Mouse (Mus musculus) limb, embryonic 14.5 days (tissue): Measurements from ENCODE around the gene Plbd1. TPM values are rescaled to one million over a fixed set of nuclear protein-coding genes. Genes with fewer than 3 reads are reported as not detected.

Experiments
- ATAC-seq: fragments of 200-750 bp; cut with Nextera tagmentation; 2 replicates; pipeline ENCODE4 v1.8.0; 2017; ENCODE audit warnings: low read depth, moderate number of reproducible peaks, moderate TSS enrichment; ENCODE audit not compliant: low FRiP score
- DNase-seq: peaks from one replicate; pipeline ENCODE4 v3.0.0-alpha.2; 2015; ENCODE audit warnings: low spot score
- H3K27ac ChIP-seq: fragments of 300-500 bp; sonication (generic); replicated peaks from 2 replicates; pipeline ENCODE4 v1.5.1; 2014; ENCODE audit warnings: low read depth, mild to moderate bottlenecking, low read length, moderate library complexity, mixed read lengths
- H3K27me3 ChIP-seq: fragments of 300-500 bp; sonication (generic); 2 replicates; pipeline ENCODE4 v1.6.1; 2014; ENCODE audit warnings: low read length, mixed read lengths; ENCODE audit not compliant: control insufficient read depth, insufficient read depth
- H3K36me3 ChIP-seq: fragments of 300-500 bp; sonication (generic); 2 replicates; pipeline ENCODE4 v1.6.1; 2014; ENCODE audit warnings: mild to moderate bottlenecking, low read length, moderate library complexity, mixed read lengths; ENCODE audit not compliant: control insufficient read depth, insufficient read depth
- H3K4me1 ChIP-seq: fragments of 300-500 bp; sonication (generic); 2 replicates; pipeline ENCODE4 v1.6.1; 2014; ENCODE audit warnings: antibody characterized with exemption, low read length, mixed read lengths; ENCODE audit not compliant: control insufficient read depth, insufficient read depth
- H3K4me2 ChIP-seq: fragments of 300-500 bp; sonication (generic); replicated peaks from 2 replicates; pipeline ENCODE4 v1.6.1; 2014; ENCODE audit warnings: low read depth, mild to moderate bottlenecking, low read length, moderate library complexity; ENCODE audit not compliant: severe bottlenecking
- H3K4me3 ChIP-seq: fragments of 300-500 bp; sonication (generic); replicated peaks from 2 replicates; pipeline ENCODE4 v1.5.1; 2014; ENCODE audit warnings: low read length
- H3K9ac ChIP-seq: fragments of 300-500 bp; sonication (generic); 2 replicates; pipeline ENCODE4 v1.6.1; 2014; ENCODE audit warnings: mild to moderate bottlenecking, low read depth, low read length, moderate library complexity; ENCODE audit not compliant: severe bottlenecking
- H3K9me3 ChIP-seq: fragments of 300-500 bp; sonication (generic); 2 replicates; pipeline ENCODE4 v1.6.1; 2016; ENCODE audit warnings: low read length; ENCODE audit not compliant: control insufficient read depth
- POLR2A ChIP-seq: fragments of 200-500 bp; IDR thresholded peaks from 2 replicates; pipeline ENCODE4 v1.8.0; 2012; ENCODE audit warnings: inconsistent platforms, mild to moderate bottlenecking, moderate library complexity, borderline replicate concordance; ENCODE audit not compliant: insufficient read depth, insufficient read length; ENCODE audit errors: extremely low read depth
- WGBS: fragments of 180-500 bp; shearing (Covaris S2); extraction: QIAGEN DNeasy Blood & Tissue Kit; methylation state at CpG from one replicate; pipeline ENCODE4 v1.1.7; 2014; 5-methylcytosine and 5-hydroxymethylcytosine counted together
- polyA plus RNA-seq, 2 experiments: library from polyadenylated mRNA; depleted of rRNA in 1 of 2; stranded (reverse) in 1 of 2; unstranded in 1 of 2; fragments of >200 nt; fragmentation: Nextera tagmentation in 1 of 2; extraction: Ambion mirVana in 1 of 2; gene quantifications; 2 replicates each; pipeline versions ENCODE4 v1.2.1 to v1.2.3; 2012 to 2014

The Plbd1 gene
- polyA plus RNA-seq, 2 experiments = 5.6 to 19.8 TPM

DNA sequence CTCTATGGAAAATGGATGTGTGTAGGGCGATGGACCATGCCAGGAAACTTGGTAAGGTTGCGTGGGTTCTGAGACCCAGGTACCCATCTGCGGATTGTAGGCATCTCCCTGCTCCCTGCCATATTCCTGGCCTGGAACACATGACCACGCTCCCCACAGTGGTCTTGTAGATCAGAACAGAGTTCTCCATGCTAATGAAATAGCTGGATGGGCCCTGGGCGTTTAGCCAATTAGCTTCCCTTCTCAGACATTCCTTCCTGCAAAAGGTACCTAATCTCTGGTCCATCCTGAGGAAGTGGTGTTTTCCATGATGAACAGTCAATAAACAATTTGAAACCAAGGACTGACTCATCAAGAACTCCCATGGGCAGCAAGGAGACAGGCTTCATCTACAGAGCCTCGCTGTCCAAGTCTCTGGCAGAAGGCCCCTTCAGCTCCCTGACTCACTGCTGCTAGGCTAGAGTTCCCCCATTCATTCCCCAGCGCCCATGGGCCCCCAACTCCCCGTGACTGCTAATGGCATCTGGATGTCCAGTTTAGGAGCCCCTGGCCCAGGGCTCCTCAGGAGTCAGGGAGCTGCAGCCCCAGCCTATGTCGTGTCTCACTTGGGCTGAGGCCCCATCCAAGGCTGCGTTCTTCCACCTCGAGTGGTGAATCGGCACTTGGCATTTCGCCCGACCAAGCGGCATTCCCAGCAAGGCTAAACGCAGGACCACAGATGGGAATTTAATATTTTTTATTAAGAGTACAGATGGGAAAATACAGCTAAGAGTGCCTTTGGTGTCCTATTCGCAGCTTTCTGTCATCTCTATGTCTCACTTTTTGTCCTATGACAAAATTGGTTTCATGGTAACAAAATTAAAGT lies 50.1 kb downstream of the Plbd1 start:
- ATAC-seq (no peak), DNase-seq (no peak)
- H3K9ac ChIP-seq = no peak overlapping the region
- H3K36me3 ChIP-seq = peaks cover 41% of the 10 kb centered on the region
- no peak overlapping the region for H3K4me2 ChIP-seq
- H3K4me1 ChIP-seq = no peaks in the 10 kb centered on the region
- no peak overlapping the region for H3K4me3 ChIP-seq
- 93% methylated on average over 17 of the region's 17 CpGs for WGBS
- no peak overlapping the region for H3K27ac ChIP-seq
- no peak for TF ChIP-seq POLR2A
- H3K27me3 ChIP-seq = no peaks in the 10 kb centered on the region
- peaks cover 8% of the 10 kb centered on the region; the same call in 1 of the 2 replicates for H3K9me3 ChIP-seq

DNA sequence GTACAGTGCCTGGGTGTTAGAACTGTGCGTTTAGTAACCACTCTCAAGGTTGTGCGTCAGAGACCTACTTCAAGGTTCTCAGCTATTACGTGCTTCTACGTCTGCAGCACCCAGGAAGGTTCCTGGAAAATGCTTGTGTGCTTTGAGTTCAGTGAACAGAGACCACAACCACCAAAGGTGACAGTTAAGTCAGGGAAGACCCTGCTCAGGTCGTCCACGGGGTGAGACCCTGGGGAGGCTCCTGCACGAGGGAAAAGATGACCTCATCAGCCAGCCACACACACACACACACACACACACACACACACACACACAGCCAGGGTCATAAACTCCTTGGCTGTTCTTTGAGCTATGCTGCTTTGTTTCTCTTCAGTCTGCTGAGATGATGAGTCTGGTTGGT lies 59.1 kb downstream of the Plbd1 start:
- 80% methylated on average over 7 of the region's 7 CpGs for WGBS

GRCm38 (mm10) chr6:136594541-136594940 lies 67.2 kb downstream of the Plbd1 start:
- no peaks in the 10 kb centered on the region for H3K9me3 ChIP-seq
- no peak for TF ChIP-seq POLR2A
- no peaks in the 10 kb centered on the region for H3K27me3 ChIP-seq
- no peak for ATAC-seq
- H3K4me2 ChIP-seq = no peak overlapping the region
- DNase-seq = no peak
- H3K9ac ChIP-seq = no peak overlapping the region
- H3K27ac ChIP-seq = no peak overlapping the region
- 92% methylated on average over 4 of the region's 4 CpGs for WGBS
- H3K4me1 ChIP-seq = no peaks in the 10 kb centered on the region
- peaks cover 83% of the 10 kb centered on the region for H3K36me3 ChIP-seq
- H3K4me3 ChIP-seq = no peak overlapping the region

More for the DNA sequence above, 59.1 kb downstream of the Plbd1 start:
- no peaks in the 10 kb centered on the region for H3K9me3 ChIP-seq
- no peak for TF ChIP-seq POLR2A
- H3K27me3 ChIP-seq = no peaks in the 10 kb centered on the region
- ATAC-seq (no peak), DNase-seq (no peak)
- H3K9ac ChIP-seq = no peak overlapping the region
- H3K36me3 ChIP-seq = peaks cover 91% of the 10 kb centered on the region
- H3K27ac ChIP-seq = no peak overlapping the region
- no peak overlapping the region for H3K4me3 ChIP-seq
- no peak overlapping the region for H3K4me2 ChIP-seq
- H3K4me1 ChIP-seq = no peaks in the 10 kb centered on the region

GRCm38 (mm10) chr6:136590739-136591138 lies 71.0 kb downstream of the Plbd1 start:
- Histone ChIP-seq H3K9ac (no peak overlapping the region), H3K9me3 (no peaks in the 10 kb centered on the region), H3K27ac (no peak overlapping the region), H3K36me3 (peaks cover 78% of the 10 kb centered on the region), H3K4me2 (no peak overlapping the region), H3K4me1 (no peaks in the 10 kb centered on the region), H3K27me3 (no peaks in the 10 kb centered on the region), H3K4me3 (no peak overlapping the region)
- no peak for ATAC-seq
- no peak for TF ChIP-seq POLR2A
- DNase-seq = no peak
- 89% methylated on average over 4 of the region's 4 CpGs for WGBS

GRCm38 (mm10) chr6:136566002-136566401 lies 95.7 kb downstream of the Plbd1 start:
- Histone ChIP-seq H3K9me3 (peaks cover 16% of the 10 kb centered on the region), H3K4me3 (no peak overlapping the region), H3K27me3 (no peaks in the 10 kb centered on the region), H3K4me1 (no peaks in the 10 kb centered on the region), H3K27ac (no peak overlapping the region), H3K36me3 (peaks cover 81% of the 10 kb centered on the region), H3K4me2 (no peak overlapping the region), H3K9ac (no peak overlapping the region)
- no peak for DNase-seq
- 83% methylated on average over 5 of the region's 5 CpGs for WGBS
- no peak for TF ChIP-seq POLR2A
- ATAC-seq = no peak

Other genes starting within 250 kb of the Plbd1 start
- 0.08 TPM in 1 of 2 replicates, not detected in the other for gene E330021D16Rik, start 246.4 kb downstream of the Plbd1 start, polyA plus RNA-seq (2012; rRNA removed)
- gene E330021D16Rik, start 246.4 kb downstream of the Plbd1 start, polyA plus RNA-seq (2014; fragmentation: Nextera tagmentation; extraction: Ambion mirVana) = not detected in 2 replicates
- gene Atf7ip, start 155.8 kb downstream of the Plbd1 start, polyA plus RNA-seq (2012; rRNA removed) = 35.7 and 46.3 TPM in 2 replicates
- 38.4 and 41.8 TPM in 2 replicates for gene Atf7ip, start 155.8 kb downstream of the Plbd1 start, polyA plus RNA-seq (2014; fragmentation: Nextera tagmentation; extraction: Ambion mirVana)
- 0.05 and 0.10 TPM in 2 replicates for gene Gucy2c, start 119.8 kb upstream of the Plbd1 start, polyA plus RNA-seq (2012; rRNA removed)
- gene Gucy2c, start 119.8 kb upstream of the Plbd1 start, polyA plus RNA-seq (2014; fragmentation: Nextera tagmentation; extraction: Ambion mirVana) = 0.06 and 0.08 TPM in 2 replicates
- 1.2 and 1.6 TPM in 2 replicates for gene Hist4h4, start 142.5 kb upstream of the Plbd1 start, polyA plus RNA-seq (2012; rRNA removed)
- 1.1 TPM in 2 replicates for gene Hist4h4, start 142.5 kb upstream of the Plbd1 start, polyA plus RNA-seq (2014; fragmentation: Nextera tagmentation; extraction: Ambion mirVana)
- 82.9 and 88.8 TPM in 2 replicates for gene H2afj, start 146.3 kb upstream of the Plbd1 start, polyA plus RNA-seq (2012; rRNA removed)
- gene H2afj, start 146.3 kb upstream of the Plbd1 start, polyA plus RNA-seq (2014; fragmentation: Nextera tagmentation; extraction: Ambion mirVana) = 105 and 114 TPM in 2 replicates
- 0.73 and 1.7 TPM in 2 replicates for gene BC049715, start 165.7 kb upstream of the Plbd1 start, polyA plus RNA-seq (2012; rRNA removed)
- gene BC049715, start 165.7 kb upstream of the Plbd1 start, polyA plus RNA-seq (2014; fragmentation: Nextera tagmentation; extraction: Ambion mirVana) = 1.3 and 1.9 TPM in 2 replicates
- gene Wbp11, start 166.3 kb upstream of the Plbd1 start, polyA plus RNA-seq (2012; rRNA removed) = 87.0 and 96.5 TPM in 2 replicates
- gene Wbp11, start 166.3 kb upstream of the Plbd1 start, polyA plus RNA-seq (2014; fragmentation: Nextera tagmentation; extraction: Ambion mirVana) = 100 and 110 TPM in 2 replicates
- gene Smco3, start 173.5 kb upstream of the Plbd1 start, polyA plus RNA-seq (2012; rRNA removed) = 0.92 and 0.97 TPM in 2 replicates
- 1.4 and 2.0 TPM in 2 replicates for gene Smco3, start 173.5 kb upstream of the Plbd1 start, polyA plus RNA-seq (2014; fragmentation: Nextera tagmentation; extraction: Ambion mirVana)
- 2.2 and 3.1 TPM in 2 replicates for gene Art4, start 195.8 kb upstream of the Plbd1 start, polyA plus RNA-seq (2012; rRNA removed)
- 2.6 and 2.8 TPM in 2 replicates for gene Art4, start 195.8 kb upstream of the Plbd1 start, polyA plus RNA-seq (2014; fragmentation: Nextera tagmentation; extraction: Ambion mirVana)
- gene Mgp, start 213.9 kb upstream of the Plbd1 start, polyA plus RNA-seq (2012; rRNA removed) = 534 and 645 TPM in 2 replicates
- 338 and 360 TPM in 2 replicates for gene Mgp, start 213.9 kb upstream of the Plbd1 start, polyA plus RNA-seq (2014; fragmentation: Nextera tagmentation; extraction: Ambion mirVana)